Mouse (Mus musculus): ENCODE data around the gene 1700029F12Rik.

The 1700029F12Rik gene

GRCm38 (mm10) chr13:97021906-97022305, 12.3 kb downstream of the 1700029F12Rik start:
- no peak for DNase-seq (ENCODE audit: low spot score in 2 of 2)

- no peak for DNase-seq (ENCODE audit: low spot score in 2 of 2)
These were observed 14.0 kb downstream of the 1700029F12Rik start for GRCm38 (mm10) chr13:97020122-97020521.

GRCm38 (mm10) chr13:97017711-97018110, 16.5 kb downstream of the 1700029F12Rik start:
- DNase-seq (ENCODE audit: low spot score in 2 of 2), result no peak

GRCm38 (mm10) chr13:97014366-97014765, 19.8 kb downstream of the 1700029F12Rik start:
- no peak for DNase-seq (ENCODE audit: low spot score in 2 of 2)

- DNase-seq (ENCODE audit: low spot score in 2 of 2), result peak; percentile 3 to 7
These were observed 25.7 kb downstream of the 1700029F12Rik start for GRCm38 (mm10) chr13:97008266-97009153.

GRCm38 (mm10) chr13:97007501-97008265, 26.5 kb downstream of the 1700029F12Rik start:
- no peak for DNase-seq (ENCODE audit: low spot score in 2 of 2)

- no peak for DNase-seq (ENCODE audit: low spot score in 2 of 2)
These were observed 27.4 kb downstream of the 1700029F12Rik start for GRCm38 (mm10) chr13:97006784-97007183.

- no peak for DNase-seq (ENCODE audit: low spot score in 2 of 2)
These were observed 37.1 kb downstream of the 1700029F12Rik start for GRCm38 (mm10) chr13:96997080-96997479.

GRCm38 (mm10) chr13:96995243-96995642, 38.9 kb downstream of the 1700029F12Rik start:
- no peak for DNase-seq (ENCODE audit: low spot score in 2 of 2)

GRCm38 (mm10) chr13:96993291-96993989, 40.7 kb downstream of the 1700029F12Rik start:
- DNase-seq (ENCODE audit: low spot score in 2 of 2), result no peak

- DNase-seq (ENCODE audit: low spot score in 2 of 2), result no peak
These were observed 43.4 kb downstream of the 1700029F12Rik start for GRCm38 (mm10) chr13:96990561-96991265.

GRCm38 (mm10) chr13:96990045-96990444, 44.1 kb downstream of the 1700029F12Rik start:
- DNase-seq (ENCODE audit: low spot score in 2 of 2), result no peak

- DNase-seq (ENCODE audit: low spot score in 2 of 2), result no peak
These were observed 45.0 kb downstream of the 1700029F12Rik start for GRCm38 (mm10) chr13:96989129-96989528.

GRCm38 (mm10) chr13:96985599-96986275, 48.4 kb downstream of the 1700029F12Rik start:
- DNase-seq (ENCODE audit: low spot score in 2 of 2), result no peak

- no peak for DNase-seq (ENCODE audit: low spot score in 2 of 2)
These were observed 49.5 kb downstream of the 1700029F12Rik start for GRCm38 (mm10) chr13:96984688-96985087.

- DNase-seq (ENCODE audit: low spot score in 2 of 2), result no peak
These were observed 50.7 kb downstream of the 1700029F12Rik start for GRCm38 (mm10) chr13:96983251-96984126.

GRCm38 (mm10) chr13:96980561-96980960, 53.6 kb downstream of the 1700029F12Rik start:
- no peak for DNase-seq (ENCODE audit: low spot score in 2 of 2)

GRCm38 (mm10) chr13:96976986-96977595, 57.1 kb downstream of the 1700029F12Rik start:
- DNase-seq (ENCODE audit: low spot score in 2 of 2), result no peak

- DNase-seq (ENCODE audit: low spot score in 2 of 2), result no peak
These were observed 60.8 kb downstream of the 1700029F12Rik start for GRCm38 (mm10) chr13:96973318-96973717.

Data from right cerebral cortex, postnatal 36 days (tissue).